Mouse (Mus musculus) olfactory bulb, adult 2 months (tissue): ENCODE results near the gene Atn1. TPM values are rescaled to one million over a fixed set of nuclear protein-coding genes. Genes with fewer than 3 reads are reported as not detected.

ENCODE experiments used
- H3K27ac ChIP-seq: fragments of 200-500 bp; 2 replicates; pipeline ENCODE4 v1.5.1; 2012; ENCODE audit warnings: low read depth, low read length; ENCODE audit not compliant: insufficient read depth
- H3K4me1 ChIP-seq: fragments of 200-500 bp; 2 replicates; pipeline ENCODE4 v1.6.1; 2012; ENCODE audit warnings: low read length; ENCODE audit not compliant: control insufficient read depth, insufficient read depth
- H3K4me3 ChIP-seq: fragments of 200-500 bp; 2 replicates; pipeline ENCODE4 v1.5.1; 2012; ENCODE audit warnings: mild to moderate bottlenecking, low read depth, low read length, moderate library complexity; ENCODE audit not compliant: insufficient read depth
- CTCF ChIP-seq: fragments of 200-500 bp; IDR thresholded peaks from 2 replicates; pipeline ENCODE4 v1.5.1; 2012; ENCODE audit warnings: low read depth, mild to moderate bottlenecking, low read length, moderate library complexity; ENCODE audit not compliant: insufficient read depth
- POLR2A ChIP-seq: fragments of 200-500 bp; IDR thresholded peaks from 2 replicates; pipeline ENCODE4 v1.6.1; 2012; ENCODE audit warnings: mild to moderate bottlenecking, low read depth, low read length, moderate library complexity; ENCODE audit not compliant: insufficient read depth
- WGBS: fragments of 180-500 bp; shearing (Covaris S2); methylation state at CpG from one replicate; pipeline ENCODE4 v1.1.7; 2018; 5-methylcytosine and 5-hydroxymethylcytosine counted together
- polyA plus RNA-seq: library from polyadenylated mRNA; stranded (reverse); fragments of >200 nt; gene quantifications from 2 replicates; pipeline ENCODE4 v1.2.4, GENCODE M21; 2012; ENCODE audit warnings: low replicate concordance; ENCODE audit not compliant: missing spikeins, insufficient read depth, insufficient read length

Atn1 gene
- polyA plus RNA-seq, 1 experiment = not detected

GRCm38 (mm10) chr6:124789519-124789918 lies 33.2 kb upstream of the Atn1 start:
- Histone ChIP-seq H3K4me3 (no peak overlapping the region), H3K27ac (peak overlapping the region; percentile 52; the same call in 1 of the 2 replicates), H3K4me1 (no peaks in the 10 kb centered on the region)
- no peak for TF ChIP-seq CTCF
- TF ChIP-seq POLR2A = no peak
- 83% methylated on average over 4 of the region's 4 CpGs for WGBS

- 80% methylated on average over 10 of the region's 10 CpGs for WGBS
- Histone ChIP-seq H3K4me1 (no peaks in the 10 kb centered on the region), H3K4me3 (no peak overlapping the region), H3K27ac (no peak overlapping the region)
- TF ChIP-seq CTCF (no peak), POLR2A (no peak)
Measured at GRCm38 (mm10) chr6:124787722-124788121, 31.4 kb upstream of the Atn1 start.

- H3K27ac ChIP-seq = no peak overlapping the region
- 47% methylated on average over 8 of the region's 8 CpGs for WGBS
- peaks cover 4% of the 10 kb centered on the region; the same call in 1 of the 2 replicates for H3K4me1 ChIP-seq
- no peak overlapping the region for H3K4me3 ChIP-seq
- TF ChIP-seq POLR2A (no peak), CTCF (no peak)
Measured at GRCm38 (mm10) chr6:124786756-124787420, 30.6 kb upstream of the Atn1 start.

- WGBS = 24% methylated on average over 6 of the region's 6 CpGs
- H3K4me1 ChIP-seq = peaks cover 18% of the 10 kb centered on the region
- TF ChIP-seq CTCF (no peak), POLR2A (no peak)
- no peak overlapping the region for H3K27ac ChIP-seq
- H3K4me3 ChIP-seq = no peak overlapping the region
Measured at GRCm38 (mm10) chr6:124782436-124782835, 26.1 kb upstream of the Atn1 start.

GRCm38 (mm10) chr6:124780917-124781316 lies 24.6 kb upstream of the Atn1 start:
- no peak for TF ChIP-seq CTCF
- TF ChIP-seq POLR2A = no peak
- peaks cover 18% of the 10 kb centered on the region for H3K4me1 ChIP-seq
- no peak overlapping the region for H3K27ac ChIP-seq
- WGBS = 66% methylated on average over 7 of the region's 7 CpGs
- no peak overlapping the region for H3K4me3 ChIP-seq

GRCm38 (mm10) chr6:124779984-124780416 lies 23.7 kb upstream of the Atn1 start:
- peak overlapping the region; percentile 55; the same call in 1 of the 2 replicates for H3K27ac ChIP-seq
- TF ChIP-seq CTCF (no peak), POLR2A (no peak)
- whole genome bisulfite sequencing = 11% methylated on average over 10 of the region's 10 CpGs
- H3K4me1 ChIP-seq = peaks cover 18% of the 10 kb centered on the region
- peak overlapping the region; percentile 28 for H3K4me3 ChIP-seq

- Histone ChIP-seq H3K4me1 (peaks cover 18% of the 10 kb centered on the region), H3K27ac (peak within 1 kb of the TSS; percentile 55; the same call in 1 of the 2 replicates), H3K4me3 (peak within 1 kb of the TSS; percentile 28)
- no peak for TF ChIP-seq POLR2A
- no peak for TF ChIP-seq CTCF
- 1% methylated on average over 23 of the region's 23 CpGs for WGBS
Measured at GRCm38 (mm10) chr6:124779222-124779983, 23.1 kb upstream of the Atn1 start, which contains the start of gene Lrrc23. Gene Lrrc23, minus strand, starts transcription at chr6:124779727.

GRCm38 (mm10) chr6:124770511-124770910 lies 14.2 kb upstream of the Atn1 start:
- H3K27ac ChIP-seq = peak overlapping the region; percentile 87; the same call in 1 of the 2 replicates
- WGBS = 93% methylated on average over 15 of the region's 15 CpGs
- H3K4me1 ChIP-seq = peaks cover 39% of the 10 kb centered on the region
- no peak overlapping the region for H3K4me3 ChIP-seq
- TF ChIP-seq POLR2A (no peak), CTCF (no peak)

- Histone ChIP-seq H3K4me3 (peak overlapping the region; percentile 81), H3K4me1 (peaks cover 39% of the 10 kb centered on the region), H3K27ac (peak overlapping the region; percentile 87)
- no peak for TF ChIP-seq CTCF
- TF ChIP-seq POLR2A = no peak
- 40% methylated on average over 7 of the region's 7 CpGs for WGBS
Measured at GRCm38 (mm10) chr6:124770013-124770412, 13.7 kb upstream of the Atn1 start.
